Mouse (Mus musculus): ENCODE measurements around the gene Ass1. TPM values are rescaled to one million over a fixed set of nuclear protein-coding genes. Genes with fewer than 3 reads are reported as not detected.
A peak's percentile ranks its signal among the peaks of the same experiment; 100 is the strongest.

Gene Ass1
- polyA plus RNA-seq, 1 experiment from 2014 or later: 7.3 TPM

DNA sequence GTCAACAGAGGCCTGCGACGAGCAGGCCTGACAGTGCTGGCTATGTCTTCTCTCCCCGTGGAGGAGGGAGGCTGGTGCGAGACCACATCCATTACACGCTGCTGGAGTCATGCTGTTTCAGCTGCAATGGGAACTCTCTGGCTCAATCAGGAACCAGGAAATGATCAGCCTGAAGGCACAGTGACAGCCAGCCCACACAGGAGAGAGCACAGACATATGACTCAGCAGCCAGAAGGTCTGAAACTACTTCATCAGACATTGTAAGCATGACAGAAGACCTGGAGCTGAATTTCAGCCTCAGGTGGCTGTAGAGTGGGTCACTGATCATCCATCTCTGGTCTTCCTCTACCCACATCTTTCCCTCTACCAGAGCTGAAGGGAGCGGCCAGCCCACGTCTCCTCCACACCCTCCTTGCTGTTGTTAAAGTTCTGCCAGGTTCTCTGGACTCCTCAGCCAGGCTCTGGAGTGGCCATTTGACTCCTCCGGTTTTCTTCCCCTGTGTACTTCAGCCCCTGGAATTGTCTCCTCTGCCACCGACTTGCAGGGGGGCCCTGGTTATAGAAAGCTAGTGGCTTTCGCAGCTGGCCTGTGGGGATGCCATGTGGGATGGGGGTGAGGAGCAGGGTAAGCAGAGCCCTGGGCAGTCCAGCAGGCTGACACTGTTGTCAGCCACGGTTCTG lies 27.4 kb upstream of the Ass1 start:
- Histone ChIP-seq H3K27ac (ENCODE audit: low read depth, low read length) (no peak overlapping the region), H3K4me3 (ENCODE audit: low read depth, low read length) (no peak overlapping the region), H3K9ac (replicated peaks; ENCODE audit: low read depth, low read length) (no peak overlapping the region), H3K27me3 (ENCODE audit: control insufficient read depth, insufficient read depth, low read length) (no peaks in the 10 kb centered on the region), H3K4me2 (ENCODE audit: low read depth, low read length) (no peak overlapping the region), H3K9me3 (ENCODE audit: control insufficient read depth, low read length) (no peaks in the 10 kb centered on the region), H3K36me3 (ENCODE audit: control insufficient read depth, insufficient read depth, low read length) (no peaks in the 10 kb centered on the region), H3K4me1 (ENCODE audit: control insufficient read depth, insufficient read depth, low read length) (no peaks in the 10 kb centered on the region)
- no peak; the same call in 1 of the 2 replicates for ATAC-seq (ENCODE audit: low read depth)
- 48% methylated on average over 11 of the region's 11 CpGs for WGBS

DNA sequence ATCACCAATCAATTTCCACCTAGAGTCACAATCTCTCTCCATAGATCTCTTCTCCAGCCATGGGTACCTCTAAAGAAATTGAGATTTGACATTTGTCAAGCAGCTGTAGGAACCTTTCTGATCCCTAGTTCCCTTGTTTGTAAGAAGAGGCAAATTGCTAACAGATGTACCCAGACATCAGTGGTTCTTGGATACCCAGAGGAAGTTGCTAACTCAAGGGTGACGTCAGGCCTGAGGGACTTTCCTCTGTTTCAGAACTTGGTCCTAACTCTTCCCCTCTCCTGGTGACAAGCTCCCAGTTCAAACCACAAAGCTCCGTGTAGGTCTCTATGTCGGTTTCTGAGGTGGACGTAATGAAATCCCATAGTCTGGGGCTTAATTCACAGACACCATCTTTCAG lies 24.0 kb upstream of the Ass1 start:
- H3K9ac ChIP-seq (replicated peaks; ENCODE audit: low read depth, low read length): no peak overlapping the region
- no peak overlapping the region for H3K27ac ChIP-seq (ENCODE audit: low read depth, low read length)
- no peaks in the 10 kb centered on the region for H3K9me3 ChIP-seq (ENCODE audit: control insufficient read depth, low read length)
- no peak overlapping the region for H3K4me3 ChIP-seq (ENCODE audit: low read depth, low read length)
- peaks cover 15% of the 10 kb centered on the region for H3K4me1 ChIP-seq (ENCODE audit: control insufficient read depth, insufficient read depth, low read length)
- WGBS: 82% methylated on average over 4 of the region's 4 CpGs
- H3K4me2 ChIP-seq (ENCODE audit: low read depth, low read length): no peak overlapping the region
- no peaks in the 10 kb centered on the region for H3K36me3 ChIP-seq (ENCODE audit: control insufficient read depth, insufficient read depth, low read length)
- ATAC-seq (ENCODE audit: low read depth): no peak
- no peaks in the 10 kb centered on the region for H3K27me3 ChIP-seq (ENCODE audit: control insufficient read depth, insufficient read depth, low read length)

DNA sequence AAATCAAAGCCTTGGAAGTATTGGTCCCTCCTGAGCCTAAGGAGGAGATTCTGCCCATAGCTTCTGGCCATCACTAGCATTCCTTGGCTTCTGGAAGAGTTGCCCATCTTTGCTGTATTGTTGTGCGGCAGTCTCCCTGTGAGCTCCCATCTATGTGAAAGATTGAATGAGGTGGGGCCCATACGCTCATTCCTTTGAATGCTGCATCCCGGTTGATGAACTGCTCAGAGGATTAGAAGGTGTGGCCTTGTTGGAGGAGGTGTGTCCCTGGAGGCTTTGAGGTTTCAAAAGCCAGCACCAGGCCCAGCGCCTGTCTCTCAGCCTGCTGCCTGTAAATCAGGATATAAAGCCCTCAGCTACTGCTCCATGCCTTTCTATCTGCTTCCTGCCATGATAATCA lies 23.6 kb upstream of the Ass1 start:
- no peak overlapping the region for H3K9ac ChIP-seq (replicated peaks; ENCODE audit: low read depth, low read length)
- peaks cover 15% of the 10 kb centered on the region for H3K4me1 ChIP-seq (ENCODE audit: control insufficient read depth, insufficient read depth, low read length)
- no peaks in the 10 kb centered on the region for H3K27me3 ChIP-seq (ENCODE audit: control insufficient read depth, insufficient read depth, low read length)
- H3K27ac ChIP-seq (ENCODE audit: low read depth, low read length): no peak overlapping the region
- 58% methylated on average over 4 of the region's 4 CpGs for WGBS
- no peak for ATAC-seq (ENCODE audit: low read depth)
- H3K4me3 ChIP-seq (ENCODE audit: low read depth, low read length): no peak overlapping the region
- no peaks in the 10 kb centered on the region for H3K9me3 ChIP-seq (ENCODE audit: control insufficient read depth, low read length)
- H3K4me2 ChIP-seq (ENCODE audit: low read depth, low read length): no peak overlapping the region
- no peaks in the 10 kb centered on the region for H3K36me3 ChIP-seq (ENCODE audit: control insufficient read depth, insufficient read depth, low read length)

DNA sequence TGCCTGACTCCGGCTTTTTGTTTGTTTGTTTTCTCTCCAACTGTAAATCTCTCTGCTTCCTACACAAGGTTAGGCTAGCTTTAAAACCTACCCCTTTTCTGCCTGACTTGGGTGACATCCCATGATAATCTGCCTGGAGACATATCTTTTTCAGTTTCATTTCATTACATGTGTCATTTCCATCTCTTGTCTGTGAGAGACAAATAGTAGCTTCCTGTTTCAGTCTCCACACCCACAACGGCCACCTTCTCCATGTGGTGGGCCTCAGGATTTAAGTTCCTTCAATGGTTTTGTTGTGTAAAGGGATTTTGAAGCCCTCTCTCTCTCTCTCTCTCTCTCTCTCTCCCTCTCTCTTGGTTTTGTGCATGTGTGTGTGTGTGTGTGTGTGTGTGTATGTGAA lies 22.5 kb upstream of the Ass1 start:
- Histone ChIP-seq H3K36me3 (ENCODE audit: control insufficient read depth, insufficient read depth, low read length) (no peaks in the 10 kb centered on the region), H3K27me3 (ENCODE audit: control insufficient read depth, insufficient read depth, low read length) (no peaks in the 10 kb centered on the region), H3K4me3 (ENCODE audit: low read depth, low read length) (no peak overlapping the region), H3K4me2 (ENCODE audit: low read depth, low read length) (no peak overlapping the region), H3K27ac (ENCODE audit: low read depth, low read length) (no peak overlapping the region), H3K9ac (replicated peaks; ENCODE audit: low read depth, low read length) (no peak overlapping the region), H3K9me3 (ENCODE audit: control insufficient read depth, low read length) (no peaks in the 10 kb centered on the region), H3K4me1 (ENCODE audit: control insufficient read depth, insufficient read depth, low read length) (peaks cover 15% of the 10 kb centered on the region)
- no peak for ATAC-seq (ENCODE audit: low read depth)
- WGBS: 73% methylated on average over 2 of the region's 2 CpGs

DNA sequence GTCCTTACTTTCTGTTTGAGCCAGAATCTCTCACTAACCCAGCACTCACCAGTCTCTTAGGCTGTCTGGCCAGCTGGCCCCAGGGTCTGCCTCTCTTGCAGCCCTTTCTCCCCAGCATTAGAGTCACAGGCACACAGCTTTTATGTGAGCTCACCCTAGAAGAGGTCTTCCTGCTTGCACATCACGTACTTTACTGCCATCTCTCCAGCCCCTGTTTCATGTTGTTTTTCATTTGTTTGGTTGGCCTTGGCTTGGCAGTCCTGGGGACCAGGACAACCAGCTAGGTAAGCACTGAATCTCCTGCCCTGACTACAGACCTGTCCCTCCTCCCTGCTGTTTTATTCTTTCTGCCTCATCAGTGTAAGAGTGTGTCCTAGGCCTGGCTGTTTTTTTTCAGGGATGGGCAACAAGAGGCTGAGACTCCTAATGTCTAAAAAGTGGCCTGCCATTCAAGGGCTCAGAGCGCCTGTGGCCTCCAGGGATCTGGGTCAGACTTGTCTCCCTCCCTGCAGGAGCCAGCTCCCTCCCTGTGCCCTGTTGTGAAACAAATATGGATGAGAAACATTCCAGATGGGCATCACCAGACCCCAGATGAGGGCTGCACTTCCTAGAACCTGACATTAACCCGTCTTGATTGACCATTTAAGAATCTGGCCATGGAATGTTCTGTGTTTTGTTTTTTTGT lies 21.1 kb upstream of the Ass1 start:
- H3K9me3 ChIP-seq (ENCODE audit: control insufficient read depth, low read length): no peaks in the 10 kb centered on the region
- H3K27me3 ChIP-seq (ENCODE audit: control insufficient read depth, insufficient read depth, low read length): no peaks in the 10 kb centered on the region
- no peak overlapping the region for H3K4me3 ChIP-seq (ENCODE audit: low read depth, low read length)
- no peak overlapping the region for H3K4me2 ChIP-seq (ENCODE audit: low read depth, low read length)
- no peaks in the 10 kb centered on the region for H3K36me3 ChIP-seq (ENCODE audit: control insufficient read depth, insufficient read depth, low read length)
- H3K27ac ChIP-seq (ENCODE audit: low read depth, low read length): peak overlapping the region; percentile 55; the same call in 1 of the 2 replicates
- H3K9ac ChIP-seq (replicated peaks; ENCODE audit: low read depth, low read length): no peak overlapping the region
- WGBS: 19% methylated on average over 3 of the region's 3 CpGs
- ATAC-seq (ENCODE audit: low read depth): no peak
- peaks cover 15% of the 10 kb centered on the region for H3K4me1 ChIP-seq (ENCODE audit: control insufficient read depth, insufficient read depth, low read length)

DNA sequence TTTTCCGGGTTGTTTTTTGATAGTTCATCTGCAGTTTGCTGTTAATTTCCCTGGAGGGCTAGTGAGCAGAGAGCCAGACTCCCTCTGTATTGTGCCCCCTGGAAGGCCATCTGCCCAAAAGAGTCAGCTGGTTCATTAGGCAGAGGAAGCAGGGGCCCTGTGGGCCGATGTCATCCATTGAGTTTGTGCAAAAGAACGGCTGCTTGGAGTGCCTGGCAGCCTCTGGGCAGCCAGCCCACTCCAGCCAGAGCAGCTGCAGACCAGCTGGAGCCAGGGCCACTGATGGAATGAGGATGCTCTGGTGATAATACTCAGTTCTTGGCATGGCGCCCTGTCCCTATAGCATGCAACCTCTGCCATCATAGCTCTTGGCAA lies 20.6 kb upstream of the Ass1 start:
- H3K4me3 ChIP-seq (ENCODE audit: low read depth, low read length): no peak overlapping the region
- no peaks in the 10 kb centered on the region for H3K27me3 ChIP-seq (ENCODE audit: control insufficient read depth, insufficient read depth, low read length)
- peak; percentile 91 for ATAC-seq (ENCODE audit: low read depth)
- no peak overlapping the region for H3K9ac ChIP-seq (replicated peaks; ENCODE audit: low read depth, low read length)
- H3K4me1 ChIP-seq (ENCODE audit: control insufficient read depth, insufficient read depth, low read length): peaks cover 15% of the 10 kb centered on the region
- 16% methylated on average over 4 of the region's 4 CpGs for WGBS
- H3K27ac ChIP-seq (ENCODE audit: low read depth, low read length): peak overlapping the region; percentile 55; the same call in 1 of the 2 replicates
- H3K9me3 ChIP-seq (ENCODE audit: control insufficient read depth, low read length): no peaks in the 10 kb centered on the region
- no peak overlapping the region for H3K4me2 ChIP-seq (ENCODE audit: low read depth, low read length)
- no peaks in the 10 kb centered on the region for H3K36me3 ChIP-seq (ENCODE audit: control insufficient read depth, insufficient read depth, low read length)

DNA sequence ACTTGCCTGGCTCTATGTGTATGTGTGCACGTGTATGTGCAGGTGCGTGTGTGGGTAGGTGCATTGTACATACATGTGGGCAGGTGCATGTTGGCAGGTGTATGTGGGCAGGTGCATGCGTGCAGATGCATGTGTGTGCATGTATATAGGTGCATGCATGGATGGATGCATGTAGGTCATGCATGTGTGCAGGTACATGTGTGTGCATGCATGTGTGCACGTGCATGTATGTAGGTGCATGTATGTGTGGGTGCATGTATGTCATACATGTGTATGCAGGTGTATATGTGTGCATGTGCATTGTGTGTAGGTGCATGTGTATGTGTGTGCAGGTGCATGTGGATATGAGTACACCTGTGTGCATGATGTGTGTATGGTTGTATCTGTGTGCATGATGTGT lies 20.1 kb upstream of the Ass1 start:
- Histone ChIP-seq H3K9ac (replicated peaks; ENCODE audit: low read depth, low read length) (no peak overlapping the region), H3K4me1 (ENCODE audit: control insufficient read depth, insufficient read depth, low read length) (peaks cover 15% of the 10 kb centered on the region), H3K4me3 (ENCODE audit: low read depth, low read length) (no peak overlapping the region), H3K27me3 (ENCODE audit: control insufficient read depth, insufficient read depth, low read length) (no peaks in the 10 kb centered on the region), H3K36me3 (ENCODE audit: control insufficient read depth, insufficient read depth, low read length) (no peaks in the 10 kb centered on the region), H3K9me3 (ENCODE audit: control insufficient read depth, low read length) (no peaks in the 10 kb centered on the region), H3K4me2 (ENCODE audit: low read depth, low read length) (no peak overlapping the region), H3K27ac (ENCODE audit: low read depth, low read length) (no peak overlapping the region)
- WGBS: 94% methylated on average over 4 of the region's 4 CpGs
- ATAC-seq (ENCODE audit: low read depth): no peak; the same call in 1 of the 2 replicates

DNA sequence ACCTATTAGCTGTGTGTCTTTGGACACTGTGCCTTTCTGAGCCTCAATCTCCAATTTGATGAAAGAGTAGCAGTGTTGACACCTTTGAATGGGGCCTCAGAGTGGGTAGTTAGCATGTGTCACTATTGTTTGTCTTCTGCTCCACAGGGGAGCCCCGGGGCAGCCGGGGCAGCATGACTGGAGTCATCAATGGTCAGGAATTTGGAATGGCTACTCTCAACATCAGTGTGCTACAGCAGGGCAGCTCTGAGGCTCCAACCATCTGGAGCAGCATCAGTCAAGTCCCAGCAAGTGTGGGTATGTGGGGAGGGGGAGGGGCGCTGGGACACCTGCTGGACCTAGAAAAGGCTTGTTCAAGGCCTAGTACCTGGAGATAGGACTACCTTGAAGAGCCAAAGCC lies 19.3 kb upstream of the Ass1 start:
- WGBS: 24% methylated on average over 3 of the region's 3 CpGs

DNA sequence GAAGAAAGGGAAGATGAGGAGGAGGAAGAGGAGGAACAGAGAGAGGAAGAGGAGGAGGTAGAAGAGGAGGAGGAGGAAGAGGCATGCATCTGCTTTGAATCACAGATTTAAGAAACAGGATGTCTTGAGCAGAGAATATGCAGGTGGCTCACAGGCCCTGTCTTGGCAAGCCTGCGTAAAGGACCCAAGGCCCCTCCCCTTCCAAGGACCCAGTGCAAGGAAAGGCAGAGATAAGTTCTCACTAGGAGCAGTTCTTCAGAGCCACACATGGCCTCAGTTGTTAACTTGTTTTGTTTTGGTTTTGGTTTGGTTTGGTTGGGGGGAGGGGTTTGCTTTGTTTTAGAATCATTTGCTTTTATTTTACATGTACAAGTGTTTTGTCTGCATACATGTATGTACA lies 18.5 kb upstream of the Ass1 start:
- no peak overlapping the region for H3K9ac ChIP-seq (replicated peaks; ENCODE audit: low read depth, low read length)
- no peaks in the 10 kb centered on the region for H3K36me3 ChIP-seq (ENCODE audit: control insufficient read depth, insufficient read depth, low read length)
- ATAC-seq (ENCODE audit: low read depth): no peak
- H3K4me2 ChIP-seq (ENCODE audit: low read depth, low read length): no peak overlapping the region
- H3K27me3 ChIP-seq (ENCODE audit: control insufficient read depth, insufficient read depth, low read length): no peaks in the 10 kb centered on the region
- H3K4me1 ChIP-seq (ENCODE audit: control insufficient read depth, insufficient read depth, low read length): peaks cover 15% of the 10 kb centered on the region
- WGBS: 68% methylated on average over 1 of the region's 1 CpGs
- H3K27ac ChIP-seq (ENCODE audit: low read depth, low read length): no peak overlapping the region
- H3K9me3 ChIP-seq (ENCODE audit: control insufficient read depth, low read length): no peaks in the 10 kb centered on the region
- no peak overlapping the region for H3K4me3 ChIP-seq (ENCODE audit: low read depth, low read length)

More for the DNA sequence above, 19.3 kb upstream of the Ass1 start:
- no peak overlapping the region for H3K9ac ChIP-seq (replicated peaks; ENCODE audit: low read depth, low read length)
- no peaks in the 10 kb centered on the region for H3K36me3 ChIP-seq (ENCODE audit: control insufficient read depth, insufficient read depth, low read length)
- H3K4me1 ChIP-seq (ENCODE audit: control insufficient read depth, insufficient read depth, low read length): peaks cover 15% of the 10 kb centered on the region
- H3K4me3 ChIP-seq (ENCODE audit: low read depth, low read length): no peak overlapping the region
- H3K4me2 ChIP-seq (ENCODE audit: low read depth, low read length): no peak overlapping the region
- no peak overlapping the region for H3K27ac ChIP-seq (ENCODE audit: low read depth, low read length)
- no peak for ATAC-seq (ENCODE audit: low read depth)
- no peaks in the 10 kb centered on the region for H3K27me3 ChIP-seq (ENCODE audit: control insufficient read depth, insufficient read depth, low read length)
- H3K9me3 ChIP-seq (ENCODE audit: control insufficient read depth, low read length): no peaks in the 10 kb centered on the region
